Mouse (Mus musculus) limb, embryonic 15.5 days (tissue): ENCODE results near the gene Apbb2. TPM values are rescaled to one million over a fixed set of nuclear protein-coding genes. Genes with fewer than 3 reads are reported as not detected.

ENCODE experiments used
- ATAC-seq: fragments of 200-750 bp; cut with Nextera tagmentation; 2 replicates; pipeline ENCODE4 v1.8.0; 2017; ENCODE audit warnings: low read depth, moderate TSS enrichment; ENCODE audit not compliant: insufficient number of reproducible peaks, low FRiP score, low TSS enrichment
- H3K27ac ChIP-seq: fragments of 300-500 bp; sonication (generic); 2 replicates; pipeline ENCODE4 v1.5.1; 2015; ENCODE audit warnings: moderate library complexity, mild to moderate bottlenecking, inconsistent platforms
- H3K27me3 ChIP-seq: fragments of 300-500 bp; sonication (generic); 2 replicates; pipeline ENCODE4 v1.6.1; 2015; ENCODE audit warnings: inconsistent platforms
- H3K36me3 ChIP-seq: fragments of 300-500 bp; sonication (generic); 2 replicates; pipeline ENCODE4 v1.6.1; 2015; ENCODE audit warnings: inconsistent platforms
- H3K4me1 ChIP-seq: fragments of 300-500 bp; sonication (generic); 2 replicates; pipeline ENCODE4 v1.6.1; 2015; ENCODE audit warnings: inconsistent platforms
- H3K4me2 ChIP-seq: fragments of 300-500 bp; sonication (generic); 2 replicates; pipeline ENCODE4 v1.6.1; 2015; ENCODE audit warnings: mild to moderate bottlenecking, inconsistent platforms
- H3K4me3 ChIP-seq: fragments of 300-500 bp; sonication (generic); 2 replicates; pipeline ENCODE4 v1.5.1; 2015; ENCODE audit warnings: mild to moderate bottlenecking, inconsistent platforms
- H3K9ac ChIP-seq: fragments of 300-500 bp; sonication (generic); 2 replicates; pipeline ENCODE4 v1.6.1; 2015; ENCODE audit warnings: inconsistent platforms
- H3K9me3 ChIP-seq: fragments of 300-500 bp; sonication (generic); 2 replicates; pipeline ENCODE4 v1.6.1; 2016; ENCODE audit warnings: inconsistent platforms
- WGBS: fragments of 180-500 bp; shearing (Covaris S2); methylation state at CpG from one replicate; pipeline ENCODE4 v1.1.7; 2015; 5-methylcytosine and 5-hydroxymethylcytosine counted together
- polyA plus RNA-seq: library from polyadenylated mRNA; unstranded; fragments of >200 nt; fragmentation: Nextera tagmentation; extraction: Ambion mirVana; gene quantifications from 2 replicates; pipeline ENCODE4 v1.2.1, GENCODE M21; 2015

Gene Apbb2
- polyA plus RNA-seq, 1 experiment from 2014 or later: 43.2 TPM

GRCm38 (mm10) chr5:66363274-66364261, 255.0 kb downstream of the Apbb2 start:
- 57% methylated on average over 18 of the region's 18 CpGs for WGBS
- no peaks in the 10 kb centered on the region for H3K27me3 ChIP-seq
- H3K4me1 ChIP-seq: peaks cover 15% of the 10 kb centered on the region
- H3K36me3 ChIP-seq: peaks cover 8% of the 10 kb centered on the region
- ATAC-seq: no peak
- no peaks in the 10 kb centered on the region for H3K9me3 ChIP-seq
- H3K9ac ChIP-seq: no peak overlapping the region
- no peak overlapping the region for H3K4me2 ChIP-seq
- no peak overlapping the region for H3K27ac ChIP-seq
- no peak overlapping the region for H3K4me3 ChIP-seq

DNA sequence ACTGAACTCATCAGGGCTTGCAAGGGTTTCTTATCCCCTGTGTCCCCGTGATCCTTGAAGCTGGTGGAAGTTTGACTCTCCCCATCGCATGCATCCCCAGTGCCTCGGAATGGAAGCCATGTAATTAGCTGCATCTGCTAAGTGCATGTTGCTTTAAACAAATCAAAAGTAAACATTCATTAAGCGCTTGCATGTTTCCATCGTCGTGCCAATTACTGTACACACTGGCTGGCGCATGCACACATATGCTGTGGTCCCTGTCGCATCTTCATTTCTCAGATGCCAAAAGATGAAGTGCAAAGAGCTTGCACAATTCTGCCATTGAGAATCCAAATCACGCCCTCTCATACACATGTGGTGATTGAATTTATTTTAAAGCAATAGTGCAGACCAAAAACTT, 257.8 kb downstream of the Apbb2 start:
- Histone ChIP-seq H3K27me3 (no peaks in the 10 kb centered on the region), H3K36me3 (peaks cover 8% of the 10 kb centered on the region), H3K4me3 (no peak overlapping the region), H3K4me2 (no peak overlapping the region), H3K9ac (no peak overlapping the region), H3K27ac (no peak overlapping the region), H3K4me1 (peaks cover 10% of the 10 kb centered on the region), H3K9me3 (no peaks in the 10 kb centered on the region)
- ATAC-seq: no peak
- WGBS: 75% methylated on average over 9 of the region's 9 CpGs

GRCm38 (mm10) chr5:66359742-66360423, 258.7 kb downstream of the Apbb2 start:
- no peak for ATAC-seq
- no peaks in the 10 kb centered on the region for H3K27me3 ChIP-seq
- H3K27ac ChIP-seq: no peak overlapping the region

GRCm38 (mm10) chr5:66355147-66355546, 263.4 kb downstream of the Apbb2 start:
- no peak overlapping the region for H3K4me3 ChIP-seq
- 72% methylated on average over 3 of the region's 3 CpGs for WGBS
- H3K9ac ChIP-seq: no peak overlapping the region
- H3K4me1 ChIP-seq: peaks cover 14% of the 10 kb centered on the region; the same call in 1 of the 2 replicates
- no peak overlapping the region for H3K4me2 ChIP-seq
- ATAC-seq: no peak
- no peaks in the 10 kb centered on the region for H3K27me3 ChIP-seq
- H3K9me3 ChIP-seq: no peaks in the 10 kb centered on the region
- no peaks in the 10 kb centered on the region for H3K36me3 ChIP-seq
- no peak overlapping the region for H3K27ac ChIP-seq

More at GRCm38 (mm10) chr5:66359742-66360423, 258.7 kb downstream of the Apbb2 start:
- Histone ChIP-seq H3K4me2 (no peak overlapping the region), H3K4me3 (no peak overlapping the region), H3K4me1 (peaks cover 10% of the 10 kb centered on the region), H3K9ac (no peak overlapping the region), H3K9me3 (no peaks in the 10 kb centered on the region), H3K36me3 (peaks cover 8% of the 10 kb centered on the region)
- WGBS: 68% methylated on average over 15 of the region's 15 CpGs

DNA sequence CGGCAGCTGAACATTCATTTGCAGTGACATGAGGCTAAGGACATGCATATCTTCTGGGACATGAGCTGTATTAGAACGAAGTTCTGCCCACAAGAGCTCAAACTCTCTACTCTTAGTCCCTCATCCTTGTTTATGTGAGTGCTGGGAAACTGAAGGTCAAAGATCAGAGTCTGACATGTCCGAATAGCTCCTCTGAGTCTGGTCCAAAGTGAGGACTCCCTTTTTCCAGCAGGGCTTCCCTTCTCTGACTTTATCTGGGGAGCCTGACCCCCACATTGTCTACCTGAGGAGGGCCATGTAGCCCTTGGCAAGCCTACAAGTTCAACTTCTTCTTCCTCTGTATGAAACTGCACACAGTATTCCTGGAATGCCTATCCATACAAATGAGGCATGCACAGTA, 264.7 kb downstream of the Apbb2 start:
- no peak for ATAC-seq
- Histone ChIP-seq H3K27me3 (no peaks in the 10 kb centered on the region), H3K27ac (no peak overlapping the region), H3K4me1 (peaks cover 7% of the 10 kb centered on the region; the same call in 1 of the 2 replicates), H3K4me2 (no peak overlapping the region), H3K36me3 (no peaks in the 10 kb centered on the region), H3K9ac (no peak overlapping the region), H3K9me3 (no peaks in the 10 kb centered on the region), H3K4me3 (no peak overlapping the region)
- 80% methylated on average over 3 of the region's 3 CpGs for WGBS

- H3K27me3 ChIP-seq: no peaks in the 10 kb centered on the region
- H3K36me3 ChIP-seq: no peaks in the 10 kb centered on the region
- H3K27ac ChIP-seq: no peak overlapping the region
- no peak overlapping the region for H3K4me2 ChIP-seq
- peaks cover 7% of the 10 kb centered on the region; the same call in 1 of the 2 replicates for H3K4me1 ChIP-seq
- H3K9ac ChIP-seq: no peak overlapping the region
- H3K9me3 ChIP-seq: no peaks in the 10 kb centered on the region
- no peak overlapping the region for H3K4me3 ChIP-seq
- WGBS: 66% methylated on average over 7 of the region's 7 CpGs
- ATAC-seq: no peak
Observed at GRCm38 (mm10) chr5:66351836-66352390, 266.7 kb downstream of the Apbb2 start.

GRCm38 (mm10) chr5:66351064-66351463, 267.5 kb downstream of the Apbb2 start:
- WGBS: 42% methylated on average over 12 of the region's 12 CpGs

GRCm38 (mm10) chr5:66350611-66351010, 268.0 kb downstream of the Apbb2 start:
- Histone ChIP-seq H3K4me1 (peaks cover 7% of the 10 kb centered on the region; the same call in 1 of the 2 replicates), H3K4me2 (no peak overlapping the region), H3K9me3 (no peaks in the 10 kb centered on the region), H3K9ac (no peak overlapping the region), H3K4me3 (no peak overlapping the region), H3K36me3 (no peaks in the 10 kb centered on the region), H3K27me3 (no peaks in the 10 kb centered on the region), H3K27ac (no peak overlapping the region)
- 75% methylated on average over 6 of the region's 6 CpGs for WGBS
- no peak for ATAC-seq

More at GRCm38 (mm10) chr5:66351064-66351463, 267.5 kb downstream of the Apbb2 start:
- Histone ChIP-seq H3K4me1 (peaks cover 7% of the 10 kb centered on the region; the same call in 1 of the 2 replicates), H3K27me3 (no peaks in the 10 kb centered on the region), H3K36me3 (no peaks in the 10 kb centered on the region), H3K27ac (no peak overlapping the region), H3K4me3 (no peak overlapping the region), H3K9ac (no peak overlapping the region), H3K9me3 (no peaks in the 10 kb centered on the region), H3K4me2 (no peak overlapping the region)
- ATAC-seq: no peak

DNA sequence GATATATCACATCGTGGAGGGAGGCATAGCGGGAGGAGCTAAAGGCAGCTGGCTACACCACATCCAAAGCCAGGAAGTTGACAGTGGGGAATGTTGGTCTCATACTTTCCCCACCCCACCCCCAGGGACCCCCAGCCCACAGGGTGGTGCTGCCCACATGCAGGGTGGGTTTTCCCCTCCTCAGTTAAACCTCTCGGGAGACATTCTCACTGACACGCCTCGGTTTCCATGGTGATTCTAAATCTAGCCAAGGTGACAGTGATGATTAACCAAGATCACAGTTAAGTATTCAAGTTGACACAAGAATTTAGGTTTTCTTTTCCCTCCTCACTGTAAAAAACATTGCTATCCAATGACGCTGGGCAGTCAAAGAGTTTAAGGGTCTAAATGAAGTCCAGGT, 270.2 kb downstream of the Apbb2 start:
- Histone ChIP-seq H3K36me3 (no peaks in the 10 kb centered on the region), H3K9ac (no peak overlapping the region), H3K4me1 (peaks cover 7% of the 10 kb centered on the region; the same call in 1 of the 2 replicates), H3K4me2 (no peak overlapping the region), H3K27ac (no peak overlapping the region), H3K4me3 (no peak overlapping the region), H3K27me3 (no peaks in the 10 kb centered on the region), H3K9me3 (no peaks in the 10 kb centered on the region)
- WGBS: 83% methylated on average over 6 of the region's 6 CpGs
- ATAC-seq: no peak

GRCm38 (mm10) chr5:66346756-66347155, 271.8 kb downstream of the Apbb2 start:
- Histone ChIP-seq H3K36me3 (no peaks in the 10 kb centered on the region), H3K27ac (no peak overlapping the region), H3K9ac (no peak overlapping the region), H3K4me1 (peaks cover 4% of the 10 kb centered on the region; the same call in 1 of the 2 replicates), H3K4me3 (no peak overlapping the region), H3K4me2 (no peak overlapping the region), H3K27me3 (no peaks in the 10 kb centered on the region), H3K9me3 (no peaks in the 10 kb centered on the region)
- no peak for ATAC-seq
- 92% methylated on average over 6 of the region's 6 CpGs for WGBS

DNA sequence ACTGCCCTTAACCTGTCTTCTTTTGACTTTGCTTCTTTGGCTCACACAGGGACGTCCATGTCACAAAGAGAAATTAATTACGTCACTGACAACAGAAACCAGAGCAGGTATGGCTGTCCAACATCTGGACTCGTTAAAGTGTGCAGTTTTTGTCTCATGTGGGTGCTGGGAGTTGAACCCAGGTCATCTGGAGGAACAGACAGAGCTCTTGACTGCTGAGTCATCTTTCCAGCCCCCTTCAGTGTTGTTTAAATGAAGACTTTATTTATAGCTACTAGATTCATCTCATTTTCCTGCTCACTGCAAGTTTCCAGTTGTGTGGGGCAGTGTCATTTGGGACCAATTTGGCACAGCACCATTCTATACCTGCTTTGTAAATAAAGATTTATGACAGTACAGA, 273.4 kb downstream of the Apbb2 start:
- Histone ChIP-seq H3K27me3 (no peaks in the 10 kb centered on the region), H3K9me3 (no peaks in the 10 kb centered on the region), H3K9ac (no peak overlapping the region), H3K36me3 (no peaks in the 10 kb centered on the region), H3K27ac (no peak overlapping the region), H3K4me2 (no peak overlapping the region), H3K4me3 (no peak overlapping the region), H3K4me1 (no peaks in the 10 kb centered on the region)
- no peak for ATAC-seq
- 41% methylated on average over 3 of the region's 3 CpGs for WGBS
